Mouse (Mus musculus) liver, embryonic 14.5 days (tissue): Measurements from ENCODE around the gene Fam186a. TPM values are rescaled to one million over a fixed set of nuclear protein-coding genes. Genes with fewer than 3 reads are reported as not detected.

Experiments
- ATAC-seq: fragments of 200-750 bp; cut with Nextera tagmentation; 2 replicates; pipeline ENCODE4 v1.8.0; 2017; ENCODE audit warnings: moderate number of reproducible peaks, mild to moderate bottlenecking, moderate library complexity; ENCODE audit not compliant: insufficient read depth
- DNase-seq, 3 experiments: peaks; one replicate each; pipeline ENCODE4 v3.0.0-alpha.2; 2012 to 2013; ENCODE audit warnings: low read depth in 3 of 3, low spot score in 3 of 3
- H3K27ac ChIP-seq: fragments of 300-500 bp; sonication (generic); 2 replicates; pipeline ENCODE4 v1.5.1; 2014; ENCODE audit warnings: moderate library complexity, mild to moderate bottlenecking, control low read depth, inconsistent platforms
- H3K27me3 ChIP-seq: fragments of 300-500 bp; sonication (generic); 2 replicates; pipeline ENCODE4 v1.6.1; 2014; ENCODE audit warnings: mild to moderate bottlenecking, low read length, moderate library complexity; ENCODE audit not compliant: control insufficient read depth, insufficient read depth
- H3K36me3 ChIP-seq: fragments of 300-500 bp; sonication (generic); replicated peaks from 2 replicates; pipeline ENCODE4 v1.6.1; 2014; ENCODE audit warnings: low read depth; ENCODE audit not compliant: control insufficient read depth, insufficient read depth
- H3K4me1 ChIP-seq, 2 experiments: fragments of 200-500 bp in 1 of 2; fragments of 300-500 bp in 1 of 2; sonication (generic) in 1 of 2; replicated peaks; 2 replicates each; pipeline ENCODE4 v1.6.1; 2012 to 2014; ENCODE audit warnings: antibody characterized with exemption in 1 of 2, inconsistent platforms in 1 of 2, low read length in 1 of 2; ENCODE audit not compliant: control insufficient read depth in 2 of 2, insufficient read depth in 2 of 2
- H3K4me2 ChIP-seq: fragments of 300-500 bp; sonication (generic); 2 replicates; pipeline ENCODE4 v1.6.1; 2014; ENCODE audit warnings: low read depth, mild to moderate bottlenecking, control low read depth, moderate library complexity
- H3K4me3 ChIP-seq, 2 experiments: fragments of 200-500 bp in 1 of 2; fragments of 300-500 bp in 1 of 2; sonication (generic) in 1 of 2; 2 replicates each; pipeline ENCODE4 v1.5.1; 2012 to 2014; ENCODE audit warnings: low read depth in 2 of 2, low read length in 2 of 2, mild to moderate bottlenecking in 2 of 2, control low read depth in 1 of 2, inconsistent platforms in 1 of 2, moderate library complexity in 1 of 2; ENCODE audit not compliant: insufficient read depth in 1 of 2
- H3K9ac ChIP-seq: fragments of 300-500 bp; sonication (generic); replicated peaks from 2 replicates; pipeline ENCODE4 v1.6.1; 2014; ENCODE audit warnings: mild to moderate bottlenecking, control low read depth, moderate library complexity
- H3K9me3 ChIP-seq: fragments of 300-500 bp; sonication (generic); 2 replicates; pipeline ENCODE4 v1.6.1; 2016; ENCODE audit warnings: low read length, mixed read lengths; ENCODE audit not compliant: control insufficient read depth
- CTCF ChIP-seq: IDR thresholded peaks from 2 replicates; pipeline ENCODE4 v1.5.1; 2016; ENCODE audit warnings: antibody characterized with exemption, low read depth, control low read depth
- EP300 ChIP-seq: IDR thresholded peaks from 2 replicates; pipeline ENCODE4 v1.6.1; 2016; ENCODE audit warnings: antibody characterized with exemption, low read depth
- WGBS: fragments of 180-500 bp; shearing (Covaris S2); extraction: QIAGEN DNeasy Blood & Tissue Kit; methylation state at CpG from one replicate; pipeline ENCODE4 v1.1.7; 2014; ENCODE audit not compliant: insufficient replicate concordance; 5-methylcytosine and 5-hydroxymethylcytosine counted together
- polyA plus RNA-seq, 2 experiments: library from polyadenylated mRNA; depleted of rRNA in 1 of 2; stranded (reverse) in 1 of 2; unstranded in 1 of 2; fragments of >200 nt; fragmentation: Nextera tagmentation in 1 of 2; extraction: Ambion mirVana in 1 of 2; gene quantifications; 2 replicates each; pipeline versions ENCODE4 v1.2.1 to v1.2.3; 2012 to 2014

Gene Fam186a
- polyA plus RNA-seq, 2 experiments, result not detected

- Histone ChIP-seq H3K27me3 (no peaks in the 10 kb centered on the region), H3K4me1 (no peaks in the 10 kb centered on the region), H3K4me2 (no peak overlapping the region), H3K27ac (no peak overlapping the region), H3K9ac (no peak overlapping the region), H3K4me3 (no peak overlapping the region), H3K36me3 (no peaks in the 10 kb centered on the region), H3K9me3 (no peaks in the 10 kb centered on the region)
- no peak for ATAC-seq
- no peak for TF ChIP-seq EP300
- TF ChIP-seq CTCF, result no peak
- WGBS, result 52% methylated on average over 4 of the region's 4 CpGs
- DNase-seq, result no peak
These were observed 11.5 kb downstream of the Fam186a start for GRCm38 (mm10) chr15:99955324-99955723.

- no peaks in the 10 kb centered on the region for H3K4me1 ChIP-seq
- no peaks in the 10 kb centered on the region for H3K27me3 ChIP-seq
- no peak overlapping the region for H3K4me3 ChIP-seq
- H3K4me2 ChIP-seq, result no peak overlapping the region
- no peak for DNase-seq
- TF ChIP-seq EP300, result no peak
- no peak for TF ChIP-seq CTCF
- no peak overlapping the region for H3K27ac ChIP-seq
- H3K9me3 ChIP-seq, result no peaks in the 10 kb centered on the region
- H3K9ac ChIP-seq, result no peak overlapping the region
- no peak for ATAC-seq
- no peaks in the 10 kb centered on the region for H3K36me3 ChIP-seq
- 52% methylated on average over 4 of the region's 4 CpGs for WGBS
These were observed 25.8 kb downstream of the Fam186a start for GRCm38 (mm10) chr15:99940970-99941630.

- no peaks in the 10 kb centered on the region for H3K4me1 ChIP-seq
- no peak for TF ChIP-seq CTCF
- no peak for TF ChIP-seq EP300
- 46% methylated on average over 2 of the region's 2 CpGs for WGBS
- ATAC-seq (no peak), DNase-seq (no peak)
- no peaks in the 10 kb centered on the region for H3K9me3 ChIP-seq
- H3K27me3 ChIP-seq, result no peaks in the 10 kb centered on the region
- no peaks in the 10 kb centered on the region for H3K36me3 ChIP-seq
- H3K4me3 ChIP-seq, result no peak overlapping the region
- H3K9ac ChIP-seq, result no peak overlapping the region
- no peak overlapping the region for H3K27ac ChIP-seq
- no peak overlapping the region for H3K4me2 ChIP-seq
These were observed 26.4 kb downstream of the Fam186a start for GRCm38 (mm10) chr15:99940426-99940825.

- no peaks in the 10 kb centered on the region for H3K9me3 ChIP-seq
- H3K27ac ChIP-seq, result no peak overlapping the region
- H3K9ac ChIP-seq, result no peak overlapping the region
- 63% methylated on average over 8 of the region's 8 CpGs for WGBS
- no peaks in the 10 kb centered on the region for H3K4me1 ChIP-seq
- no peak overlapping the region for H3K4me2 ChIP-seq
- no peaks in the 10 kb centered on the region for H3K36me3 ChIP-seq
- ATAC-seq (no peak), DNase-seq (no peak)
- no peak for TF ChIP-seq CTCF
- TF ChIP-seq EP300, result no peak
- no peak overlapping the region for H3K4me3 ChIP-seq
- no peaks in the 10 kb centered on the region for H3K27me3 ChIP-seq
These were observed 29.0 kb downstream of the Fam186a start for GRCm38 (mm10) chr15:99937841-99938240.

GRCm38 (mm10) chr15:99936659-99937058 is 30.2 kb downstream of the Fam186a start:
- no peaks in the 10 kb centered on the region for H3K36me3 ChIP-seq
- H3K9ac ChIP-seq, result no peak overlapping the region
- H3K4me3 ChIP-seq, result no peak overlapping the region
- ATAC-seq (no peak), DNase-seq (no peak)
- TF ChIP-seq EP300 (no peak), CTCF (no peak)
- 81% methylated on average over 3 of the region's 3 CpGs for WGBS
- H3K27me3 ChIP-seq, result no peaks in the 10 kb centered on the region
- H3K9me3 ChIP-seq, result no peaks in the 10 kb centered on the region
- no peak overlapping the region for H3K4me2 ChIP-seq
- H3K27ac ChIP-seq, result no peak overlapping the region
- H3K4me1 ChIP-seq, result no peaks in the 10 kb centered on the region
